Mouse (Mus musculus) B cell, adult (primary cell): ENCODE measurements around the gene Bri3bp. TPM values are rescaled to one million over a fixed set of nuclear protein-coding genes. Genes with fewer than 3 reads are reported as not detected.

Experiments used
- total RNA-seq: library from RNA; stranded (reverse); gene quantifications from 4 replicates; pipeline ENCODE4 v1.2.4, GENCODE M21; 2023; ENCODE audit not compliant: inconsistent age

Gene Bri3bp
- 28.4 to 38.9 TPM (median 31.6 TPM) in 4 replicates for total RNA-seq

DNA sequence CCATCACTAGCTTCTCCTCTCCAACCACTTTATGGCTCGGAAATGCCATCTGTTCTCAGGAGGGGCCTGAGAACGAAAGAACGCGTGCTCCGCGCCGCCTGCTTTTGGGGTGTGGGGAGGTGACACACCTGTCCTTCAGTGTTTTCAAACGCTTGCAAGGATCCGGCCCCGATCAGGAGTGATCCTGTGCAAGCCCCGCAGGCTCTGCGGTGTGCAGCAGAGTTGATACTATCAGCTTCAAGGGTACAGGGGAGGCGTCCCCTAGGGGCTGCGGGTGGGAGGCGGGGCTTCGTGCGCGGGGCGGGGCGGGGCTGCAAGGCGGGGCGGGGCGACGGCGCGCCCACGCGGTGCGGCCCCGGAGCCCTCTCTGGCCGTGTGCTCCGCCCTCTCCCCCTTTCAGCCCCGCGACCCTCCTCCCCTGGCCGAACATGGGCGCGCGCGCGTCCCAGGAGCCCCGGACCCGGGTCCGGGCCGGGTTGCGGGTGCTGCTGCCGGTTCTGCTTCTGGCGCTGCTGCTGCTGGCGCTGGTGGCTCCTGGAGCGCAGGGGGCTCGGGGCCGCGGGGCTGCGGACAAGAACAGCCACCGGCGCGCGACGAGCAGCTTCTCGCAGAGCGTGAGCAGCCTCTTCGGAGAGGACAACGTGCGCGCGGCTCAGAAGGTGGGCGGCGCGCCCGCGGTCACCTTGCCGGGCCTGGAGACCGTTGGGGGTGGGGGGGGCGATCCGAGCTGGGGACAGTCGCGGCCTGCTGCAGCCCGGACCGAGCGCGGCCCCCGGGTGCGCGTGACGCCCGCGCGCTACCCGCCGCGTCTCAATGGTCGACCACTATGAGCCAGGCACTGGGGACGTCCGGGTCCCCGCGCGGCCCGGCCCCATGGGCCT is at the start of gene Bri3bp:
TSS of gene Bri3bp (plus strand) at position 335 of the 881 bp plus-strand sequence.

DNA sequence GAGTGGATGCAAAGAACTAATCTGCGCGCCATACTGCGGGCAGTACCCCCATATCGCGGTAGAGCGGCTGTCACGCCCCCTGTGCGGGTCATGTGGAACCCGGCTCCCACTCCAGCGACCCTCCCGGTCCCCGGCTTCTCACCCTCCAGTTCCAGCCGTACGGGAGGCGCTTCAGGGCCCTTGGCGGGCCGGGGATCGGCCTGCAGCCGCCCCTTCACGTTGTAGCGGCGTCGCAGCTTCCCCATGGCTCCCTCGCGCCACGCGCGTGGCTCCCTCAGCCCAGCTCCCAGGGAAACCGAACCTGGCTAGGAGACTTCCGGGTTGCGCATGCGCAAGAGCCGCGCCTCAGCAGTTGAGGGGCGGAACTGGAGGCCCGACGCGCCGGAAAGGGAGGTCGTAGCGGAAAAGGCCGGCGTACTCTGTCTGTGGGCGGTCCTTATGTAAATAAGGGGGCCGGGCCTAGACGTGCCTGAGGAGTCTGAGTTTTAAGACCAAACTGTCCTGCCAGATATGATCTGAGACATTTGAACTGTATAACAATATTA is 7.5 kb upstream of the Bri3bp start, which contains the start of gene Dhx37:
TSS of gene Dhx37 (minus strand) at position 329 of the 545 bp plus-strand sequence.

DNA sequence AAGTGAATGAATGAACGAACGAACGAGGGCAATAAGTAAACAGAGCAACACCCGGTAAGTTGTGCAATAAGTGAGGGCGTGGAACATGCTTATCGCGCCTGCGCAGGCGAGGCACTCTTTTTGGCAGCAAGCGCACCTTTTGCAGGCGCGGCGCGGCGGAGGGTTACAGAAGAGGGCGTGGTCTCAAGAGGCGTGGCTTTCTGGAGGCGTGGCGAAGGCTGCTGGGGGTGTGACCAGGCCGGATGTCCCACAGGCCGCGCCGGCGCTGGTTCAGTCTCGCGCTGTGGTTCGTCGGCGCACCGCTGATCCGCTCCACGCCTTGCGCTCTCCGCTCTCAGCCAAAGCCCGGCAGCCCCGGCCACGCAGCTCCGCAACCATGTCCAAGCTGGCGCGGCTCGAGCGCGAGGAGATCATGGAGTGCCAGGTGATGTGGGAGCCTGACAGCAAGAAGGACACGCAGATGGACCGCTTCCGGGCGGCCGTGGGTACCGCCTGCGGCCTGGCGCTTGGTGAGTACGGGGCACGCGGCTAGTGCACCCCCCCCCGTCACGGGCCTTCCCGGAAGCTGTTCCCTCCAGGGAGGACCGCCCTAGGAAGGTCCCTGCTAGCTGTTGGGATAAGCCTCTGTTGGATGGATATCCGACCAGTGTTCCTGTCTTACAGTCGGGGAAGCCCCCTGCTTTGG is 34.4 kb downstream of the Bri3bp start, which contains the start of gene Aacs:
TSS of gene Aacs (plus strand) at position 214 of the 685 bp plus-strand sequence.

Other genes with a start within 250 kb of the Bri3bp start
- 9.7 to 13.9 TPM (median 13.7 TPM) in 4 replicates for gene Scarb1, start 100.5 kb upstream of the Bri3bp start, total RNA-seq
- 0.72 to 1.4 TPM (median 0.96 TPM) in 3 of 4 replicates, not detected in the other for gene Gm10382, start 52.2 kb upstream of the Bri3bp start, total RNA-seq
- 1,947 to 2,109 TPM (median 1,979 TPM) in 4 replicates for gene Ubc, start 51.4 kb upstream of the Bri3bp start, total RNA-seq
- gene Dhx37, start 7.4 kb upstream of the Bri3bp start, total RNA-seq = 20.7 to 32.3 TPM (median 23.4 TPM) in 4 replicates
- 23.4 to 35.7 TPM (median 27.5 TPM) in 4 replicates for gene Aacs, start 34.2 kb downstream of the Bri3bp start, total RNA-seq
- 0.90 TPM in 1 of 4 replicates, not detected in the others for gene Tmem132b, start 90.2 kb downstream of the Bri3bp start, total RNA-seq